Mouse (Mus musculus): ENCODE measurements at regions not wholly inside any gene's neighbourhood (a gene's known extent, or its start where the extent isn't known, plus 50 kb on each side); places are given as distances from the start of the nearest gene placed in this dataset.
A peak's percentile ranks its signal among the peaks of the same experiment; 100 is the strongest.
"Not testable (repeated sequence)": the region's sequence is repeated elsewhere in the genome, so short reads cannot be mapped to it uniquely, and the experiment has no call there.

- H3K36me3 ChIP-seq (replicated peaks; ENCODE audit: control insufficient read depth, insufficient read depth, low read depth); H3K4me1 ChIP-seq (replicated peaks; ENCODE audit: control insufficient read depth in 2 of 2, insufficient read depth in 2 of 2, low read length in 1 of 2); H3K9me3 ChIP-seq (ENCODE audit: control insufficient read depth, low read length); H3K27ac ChIP-seq; H3K27me3 ChIP-seq (ENCODE audit: control insufficient read depth, insufficient read depth, low read length): not testable (repeated sequence)
- peak; percentile 99 for ATAC-seq (ENCODE audit: insufficient read depth)
- Histone ChIP-seq H3K4me2 (ENCODE audit: low read depth) (peak overlapping the region; percentile 56), H3K9ac (replicated peaks) (peak overlapping the region; percentile 45; the same call in 1 of the 2 replicates), H3K4me3 (ENCODE audit: insufficient read depth in 1 of 2, low read depth in 2 of 2, low read length in 2 of 2) (peak overlapping the region; percentile 51 to 53)
- peak; percentile 59 to 66 (median 64) for DNase-seq (ENCODE audit: low read depth in 3 of 3, low spot score in 3 of 3)
- 4% methylated on average over 13 of the region's 48 CpGs for WGBS (ENCODE audit: insufficient replicate concordance)
Observed at GRCm38 (mm10) chr10:81996742-81997536, 51.0 kb upstream of the Zfp873 start.
